Mouse (Mus musculus) forebrain, postnatal 0 days (tissue): ENCODE data around the gene Prps2. TPM values are rescaled to one million over a fixed set of nuclear protein-coding genes. Genes with fewer than 3 reads are reported as not detected.

ENCODE experiments used
- ATAC-seq: fragments of 200-750 bp; cut with Nextera tagmentation; 2 replicates; pipeline ENCODE4 v1.8.0; 2017; ENCODE audit warnings: mild to moderate bottlenecking, moderate library complexity
- DNase-seq: peaks from one replicate; pipeline ENCODE4 v3.0.0-alpha.2; 2015
- H3K27ac ChIP-seq: fragments of 300-500 bp; sonication (generic); 2 replicates; pipeline ENCODE4 v1.5.1; 2014; ENCODE audit warnings: low read depth, mild to moderate bottlenecking, antibody characterized with exemption, low read length, moderate library complexity, mixed read lengths
- H3K27me3 ChIP-seq: fragments of 300-500 bp; sonication (generic); 2 replicates; pipeline ENCODE4 v1.6.1; 2014; ENCODE audit warnings: mild to moderate bottlenecking, low read length, mixed read lengths; ENCODE audit not compliant: insufficient read depth
- H3K36me3 ChIP-seq: fragments of 300-500 bp; sonication (generic); 2 replicates; pipeline ENCODE4 v1.6.1; 2014; ENCODE audit warnings: mild to moderate bottlenecking, moderate library complexity; ENCODE audit not compliant: insufficient read depth
- H3K4me1 ChIP-seq: fragments of 300-500 bp; sonication (generic); 2 replicates; pipeline ENCODE4 v1.6.1; 2014; ENCODE audit warnings: antibody characterized with exemption; ENCODE audit not compliant: insufficient read depth
- H3K4me2 ChIP-seq: fragments of 300-500 bp; sonication (generic); 2 replicates; pipeline ENCODE4 v1.6.1; 2014; ENCODE audit warnings: low read depth, mild to moderate bottlenecking, moderate library complexity
- H3K4me3 ChIP-seq: fragments of 300-500 bp; sonication (generic); 2 replicates; pipeline ENCODE4 v1.5.1; 2014; ENCODE audit warnings: low read depth, low read length, mixed read lengths
- H3K9ac ChIP-seq: fragments of 300-500 bp; sonication (generic); 2 replicates; pipeline ENCODE4 v1.6.1; 2014; ENCODE audit warnings: mild to moderate bottlenecking
- H3K9me3 ChIP-seq: fragments of 300-500 bp; sonication (generic); 2 replicates; pipeline ENCODE4 v1.6.1; 2016; ENCODE audit warnings: low read length
- CTCF ChIP-seq: sonication (generic); IDR thresholded peaks from 2 replicates; pipeline ENCODE4 v1.5.1; 2016; ENCODE audit warnings: antibody characterized with exemption, control low read depth, low read depth
- WGBS: fragments of 180-500 bp; shearing (Covaris S2); extraction: QIAGEN DNeasy Blood & Tissue Kit; methylation state at CpG from one replicate; pipeline ENCODE4 v1.1.7; 2014; 5-methylcytosine and 5-hydroxymethylcytosine counted together
- polyA plus RNA-seq: library from polyadenylated mRNA; unstranded; fragments of >200 nt; fragmentation: Nextera tagmentation; extraction: Ambion mirVana; gene quantifications from 2 replicates; pipeline ENCODE4 v1.2.1, GENCODE M21; 2015
- total RNA-seq: library from RNA; depleted of rRNA; stranded (reverse); fragments of >200 nt; gene quantifications from 2 replicates; pipeline ENCODE4 v1.2.3, GENCODE M21; 2014

The Prps2 gene
- total and polyA plus RNA-seq, 2 experiments from 2014 or later, result 11.5 to 11.7 TPM

GRCm38 (mm10) chrX:167337990-167338389, 44.6 kb downstream of the Prps2 start:
- Histone ChIP-seq H3K4me2 (no peak overlapping the region), H3K4me1 (no peaks in the 10 kb centered on the region), H3K36me3 (no peaks in the 10 kb centered on the region), H3K27ac (no peak overlapping the region), H3K4me3 (no peak overlapping the region), H3K9ac (no peak overlapping the region), H3K9me3 (no peaks in the 10 kb centered on the region), H3K27me3 (no peaks in the 10 kb centered on the region)
- no peak for DNase-seq
- no peak for TF ChIP-seq CTCF
- no peak for ATAC-seq
- WGBS, result 97% methylated on average over 1 of the region's 1 CpGs

- Histone ChIP-seq H3K4me2 (no peak overlapping the region), H3K4me1 (no peaks in the 10 kb centered on the region), H3K27ac (no peak overlapping the region), H3K9ac (no peak overlapping the region), H3K36me3 (no peaks in the 10 kb centered on the region), H3K4me3 (no peak overlapping the region), H3K9me3 (no peaks in the 10 kb centered on the region), H3K27me3 (no peaks in the 10 kb centered on the region)
- 88% methylated on average over 1 of the region's 1 CpGs for WGBS
- ATAC-seq (no peak), DNase-seq (no peak)
- TF ChIP-seq CTCF, result no peak
These were observed 48.0 kb downstream of the Prps2 start for GRCm38 (mm10) chrX:167334571-167334970.

DNA sequence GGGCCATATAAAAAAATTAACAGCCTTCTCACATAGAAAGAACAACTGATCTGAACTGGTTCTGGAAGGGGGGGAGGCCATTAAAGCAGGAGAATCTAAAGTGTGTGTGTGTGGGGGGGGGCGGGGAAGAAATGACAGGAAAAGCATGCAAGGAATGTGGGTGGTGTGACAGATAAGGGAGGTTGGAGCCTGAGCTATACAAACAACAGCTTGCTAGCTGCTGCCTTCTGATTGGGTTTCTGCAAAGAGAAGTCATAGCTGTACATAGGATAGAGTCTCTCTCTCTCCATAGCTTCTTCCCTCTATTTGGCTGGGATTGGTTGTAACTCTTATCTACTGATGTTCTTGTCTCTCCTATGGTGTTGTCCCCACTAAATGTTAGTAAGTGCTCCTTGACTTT, 49.9 kb downstream of the Prps2 start:
- H3K4me3 ChIP-seq, result no peak overlapping the region
- H3K4me1 ChIP-seq, result no peaks in the 10 kb centered on the region
- no peak overlapping the region for H3K4me2 ChIP-seq
- ATAC-seq, result no peak
- no peaks in the 10 kb centered on the region for H3K27me3 ChIP-seq
- H3K27ac ChIP-seq, result no peak overlapping the region
- no peak overlapping the region for H3K9ac ChIP-seq
- no peaks in the 10 kb centered on the region for H3K36me3 ChIP-seq
- TF ChIP-seq CTCF, result no peak
- WGBS, result 92% methylated on average over 1 of the region's 1 CpGs
- DNase-seq, result no peak
- no peaks in the 10 kb centered on the region for H3K9me3 ChIP-seq

GRCm38 (mm10) chrX:167330993-167331392, 51.6 kb downstream of the Prps2 start:
- Histone ChIP-seq H3K27me3 (no peaks in the 10 kb centered on the region), H3K4me3 (no peak overlapping the region), H3K4me2 (no peak overlapping the region), H3K4me1 (no peaks in the 10 kb centered on the region), H3K36me3 (no peaks in the 10 kb centered on the region), H3K9ac (no peak overlapping the region), H3K9me3 (no peaks in the 10 kb centered on the region), H3K27ac (no peak overlapping the region)
- 72% methylated on average over 4 of the region's 4 CpGs for WGBS
- TF ChIP-seq CTCF, result no peak
- no peak for ATAC-seq
- no peak for DNase-seq

DNA sequence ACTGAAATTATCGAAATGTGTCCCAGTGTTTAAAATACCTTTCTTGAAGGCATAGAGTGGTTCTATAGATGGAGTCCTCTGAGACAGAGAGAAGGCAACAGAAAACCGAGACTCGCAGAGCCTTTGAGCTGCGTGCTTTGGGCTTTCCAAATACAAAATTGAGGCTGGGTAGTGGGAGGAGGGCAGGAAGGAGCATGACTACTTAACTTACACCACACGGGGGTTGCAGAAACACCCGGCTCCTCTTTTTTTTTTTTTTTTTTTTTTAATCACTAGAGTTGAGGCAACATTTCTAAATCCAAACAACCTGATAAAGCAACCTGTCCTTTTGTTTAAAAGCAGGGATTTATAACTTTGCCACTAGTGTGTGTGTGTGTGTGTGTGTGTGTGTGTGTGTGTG, 52.1 kb downstream of the Prps2 start, which contains the start of gene Tlr7:
Tlr7 (minus strand) TSS at position 160 of the 400 bp plus-strand sequence.
- Histone ChIP-seq H3K36me3 (no peaks in the 10 kb centered on the region), H3K27ac (no peak within 1 kb of the TSS), H3K4me3 (no peak within 1 kb of the TSS), H3K9ac (no peak within 1 kb of the TSS), H3K9me3 (no peaks in the 10 kb centered on the region), H3K27me3 (no peaks in the 10 kb centered on the region), H3K4me2 (no peak within 1 kb of the TSS), H3K4me1 (no peaks in the 10 kb centered on the region)
- peak; percentile 29; the same call in 1 of the 2 replicates for ATAC-seq
- DNase-seq, result no peak
- 68% methylated on average over 6 of the region's 6 CpGs for WGBS
- no peak for TF ChIP-seq CTCF

- H3K9me3 ChIP-seq, result no peaks in the 10 kb centered on the region
- H3K4me3 ChIP-seq, result no peak overlapping the region
- no peaks in the 10 kb centered on the region for H3K27me3 ChIP-seq
- TF ChIP-seq CTCF, result no peak
- H3K36me3 ChIP-seq, result no peaks in the 10 kb centered on the region
- ATAC-seq (no peak; the same call in 1 of the 2 replicates), DNase-seq (no peak)
- H3K4me2 ChIP-seq, result no peak overlapping the region
- H3K9ac ChIP-seq, result no peak overlapping the region
- 79% methylated on average over 1 of the region's 1 CpGs for WGBS
- H3K4me1 ChIP-seq, result no peaks in the 10 kb centered on the region
- H3K27ac ChIP-seq, result no peak overlapping the region
These were observed 52.9 kb downstream of the Prps2 start for GRCm38 (mm10) chrX:167329620-167330019.

DNA sequence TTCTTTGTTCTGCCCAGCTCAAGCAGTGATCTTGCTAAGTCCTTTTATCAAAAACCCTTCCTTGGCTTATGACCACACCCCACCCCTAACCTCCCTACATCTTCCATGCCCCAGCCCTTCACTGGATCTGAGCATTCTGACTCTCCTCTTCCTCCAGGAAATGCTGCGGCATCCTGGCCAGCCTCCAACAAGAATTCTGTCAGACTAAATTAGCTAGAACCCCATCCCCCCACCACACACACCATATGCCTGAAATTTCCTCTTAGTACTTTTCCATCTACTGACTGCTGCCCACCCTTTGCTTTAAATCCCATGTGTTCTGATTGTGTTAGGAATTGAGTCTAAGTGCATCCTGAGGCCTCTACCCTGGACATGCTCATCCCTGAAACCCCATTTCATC, 53.5 kb downstream of the Prps2 start:
- Histone ChIP-seq H3K27ac (no peak overlapping the region), H3K9me3 (no peaks in the 10 kb centered on the region), H3K4me3 (no peak overlapping the region), H3K4me1 (no peaks in the 10 kb centered on the region), H3K36me3 (no peaks in the 10 kb centered on the region), H3K4me2 (no peak overlapping the region), H3K9ac (no peak overlapping the region), H3K27me3 (no peaks in the 10 kb centered on the region)
- DNase-seq (no peak), ATAC-seq (peak; percentile 29; the same call in 1 of the 2 replicates)
- TF ChIP-seq CTCF, result no peak
- WGBS, result 62% methylated on average over 1 of the region's 1 CpGs
